Mouse (Mus musculus) stomach, embryonic 14.5 days (tissue): Measurements from ENCODE around the gene Zfp341. TPM values are rescaled to one million over a fixed set of nuclear protein-coding genes. Genes with fewer than 3 reads are reported as not detected.

ENCODE experiments used
- ATAC-seq: fragments of 200-750 bp; cut with Nextera tagmentation; 2 replicates; pipeline ENCODE4 v1.8.0; 2017; ENCODE audit warnings: low read depth, moderate TSS enrichment; ENCODE audit not compliant: insufficient number of reproducible peaks, insufficient read depth, low FRiP score
- H3K27ac ChIP-seq: fragments of 300-500 bp; sonication (generic); 2 replicates; pipeline ENCODE4 v1.5.1; 2014; ENCODE audit warnings: mild to moderate bottlenecking, low read length, moderate library complexity, mixed read lengths
- H3K27me3 ChIP-seq: fragments of 300-500 bp; sonication (generic); 2 replicates; pipeline ENCODE4 v1.6.1; 2014; ENCODE audit warnings: low read length, control low read depth, mixed read lengths; ENCODE audit not compliant: control insufficient read depth, insufficient read depth
- H3K36me3 ChIP-seq: fragments of 300-500 bp; sonication (generic); 2 replicates; pipeline ENCODE4 v1.6.1; 2014; ENCODE audit warnings: mild to moderate bottlenecking, control low read depth, low read length, moderate library complexity, mixed read lengths; ENCODE audit not compliant: control insufficient read depth, insufficient read depth
- H3K4me1 ChIP-seq: fragments of 300-500 bp; sonication (generic); 2 replicates; pipeline ENCODE4 v1.6.1; 2014; ENCODE audit warnings: low read length, control low read depth, mixed read lengths; ENCODE audit not compliant: control insufficient read depth, insufficient read depth
- H3K4me2 ChIP-seq: fragments of 300-500 bp; sonication (generic); replicated peaks from 2 replicates; pipeline ENCODE4 v1.6.1; 2014; ENCODE audit warnings: low read depth, low read length, control low read depth
- H3K4me3 ChIP-seq: fragments of 300-500 bp; sonication (generic); 2 replicates; pipeline ENCODE4 v1.5.1; 2014; ENCODE audit warnings: low read depth, low read length, control low read depth
- H3K9ac ChIP-seq: fragments of 300-500 bp; sonication (generic); replicated peaks from 2 replicates; pipeline ENCODE4 v1.6.1; 2014; ENCODE audit warnings: low read depth, mild to moderate bottlenecking, control low read depth, low read length, moderate library complexity, mixed read lengths
- H3K9me3 ChIP-seq: fragments of 300-500 bp; sonication (generic); 2 replicates; pipeline ENCODE4 v1.6.1; 2016; ENCODE audit warnings: low read depth, low read length, control low read depth; ENCODE audit not compliant: control insufficient read depth
- WGBS: fragments of 180-500 bp; shearing (Covaris S2); extraction: QIAGEN DNeasy Blood & Tissue Kit; methylation state at CpG from one replicate; pipeline ENCODE4 v1.1.7; 2014; 5-methylcytosine and 5-hydroxymethylcytosine counted together
- polyA plus RNA-seq: library from polyadenylated mRNA; unstranded; fragments of >200 nt; fragmentation: Nextera tagmentation; extraction: Ambion mirVana; gene quantifications from 2 replicates; pipeline ENCODE4 v1.2.1, GENCODE M21; 2014

Gene Zfp341
- polyA plus RNA-seq, 1 experiment from 2014 or later, result 1.0 TPM

GRCm38 (mm10) chr2:154595775-154596174 is 17.3 kb upstream of the Zfp341 start:
- Histone ChIP-seq H3K36me3 (peaks cover 5% of the 10 kb centered on the region; the same call in 1 of the 2 replicates), H3K27me3 (no peaks in the 10 kb centered on the region), H3K9me3 (no peaks in the 10 kb centered on the region), H3K4me2 (no peak overlapping the region), H3K9ac (no peak overlapping the region), H3K27ac (no peak overlapping the region), H3K4me1 (no peaks in the 10 kb centered on the region), H3K4me3 (no peak overlapping the region)
- 76% methylated on average over 5 of the region's 5 CpGs for WGBS
- ATAC-seq, result no peak

GRCm38 (mm10) chr2:154597399-154597798 is 15.7 kb upstream of the Zfp341 start:
- H3K9ac ChIP-seq, result no peak overlapping the region
- H3K4me2 ChIP-seq, result no peak overlapping the region
- H3K9me3 ChIP-seq, result no peaks in the 10 kb centered on the region
- no peak overlapping the region for H3K4me3 ChIP-seq
- ATAC-seq, result no peak
- no peak overlapping the region for H3K27ac ChIP-seq
- peaks cover 5% of the 10 kb centered on the region; the same call in 1 of the 2 replicates for H3K36me3 ChIP-seq
- 87% methylated on average over 3 of the region's 3 CpGs for WGBS
- H3K27me3 ChIP-seq, result no peaks in the 10 kb centered on the region
- no peaks in the 10 kb centered on the region for H3K4me1 ChIP-seq

DNA sequence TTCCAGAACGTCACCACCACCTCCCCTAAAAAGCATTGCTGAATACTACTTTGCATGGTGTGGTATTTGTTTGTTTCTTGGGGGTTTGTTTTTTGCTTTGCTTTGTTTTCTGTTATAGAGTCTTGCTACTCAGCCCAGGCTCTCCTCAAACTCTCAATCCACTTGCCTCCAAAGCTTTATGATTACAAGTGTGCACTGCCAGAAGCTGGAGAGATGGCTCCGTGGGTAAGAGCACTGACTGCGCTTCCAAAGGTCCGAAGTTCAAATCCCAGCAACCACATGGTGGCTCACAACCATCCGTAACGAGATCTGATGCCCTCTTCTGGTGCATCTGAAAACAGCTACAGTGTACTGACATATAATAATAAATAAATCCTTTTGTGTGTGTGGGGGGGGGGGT is 12.5 kb upstream of the Zfp341 start:
- no peaks in the 10 kb centered on the region for H3K9me3 ChIP-seq
- no peaks in the 10 kb centered on the region for H3K36me3 ChIP-seq
- H3K9ac ChIP-seq, result no peak overlapping the region
- 68% methylated on average over 6 of the region's 6 CpGs for whole genome bisulfite sequencing
- peaks cover 7% of the 10 kb centered on the region; the same call in 1 of the 2 replicates for H3K4me1 ChIP-seq
- no peak overlapping the region for H3K4me3 ChIP-seq
- no peak for ATAC-seq
- no peak overlapping the region for H3K4me2 ChIP-seq
- no peak overlapping the region for H3K27ac ChIP-seq
- H3K27me3 ChIP-seq, result no peaks in the 10 kb centered on the region

DNA sequence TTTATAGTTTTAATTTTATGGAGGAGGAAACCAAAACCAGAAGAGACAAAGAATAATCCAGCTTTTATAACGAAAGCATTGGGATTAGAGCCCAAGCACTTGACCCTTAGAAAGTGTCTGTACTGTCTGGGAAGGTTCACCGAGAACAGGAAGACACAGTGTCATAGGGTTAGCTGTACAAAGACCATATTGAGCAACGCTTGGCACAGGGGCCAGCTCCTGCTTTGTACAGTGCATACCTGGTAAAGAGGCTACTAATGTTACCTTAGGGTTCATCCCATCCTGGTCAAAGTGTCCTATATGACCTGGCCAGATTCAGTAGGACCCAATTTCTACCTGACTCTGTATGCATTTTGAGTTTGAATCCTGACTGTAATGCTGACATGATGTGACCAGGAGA is 11.8 kb upstream of the Zfp341 start:
- H3K4me1 ChIP-seq, result peaks cover 7% of the 10 kb centered on the region; the same call in 1 of the 2 replicates
- H3K9ac ChIP-seq, result no peak overlapping the region
- H3K4me2 ChIP-seq, result no peak overlapping the region
- 70% methylated on average over 3 of the region's 3 CpGs for WGBS
- H3K9me3 ChIP-seq, result no peaks in the 10 kb centered on the region
- no peaks in the 10 kb centered on the region for H3K36me3 ChIP-seq
- no peaks in the 10 kb centered on the region for H3K27me3 ChIP-seq
- ATAC-seq, result no peak
- H3K4me3 ChIP-seq, result no peak overlapping the region
- H3K27ac ChIP-seq, result no peak overlapping the region

GRCm38 (mm10) chr2:154603007-154603637 is 10.0 kb upstream of the Zfp341 start:
- ATAC-seq, result no peak
- Histone ChIP-seq H3K4me1 (peaks cover 7% of the 10 kb centered on the region; the same call in 1 of the 2 replicates), H3K4me3 (peak overlapping the region; percentile 87), H3K9me3 (no peaks in the 10 kb centered on the region), H3K4me2 (peak overlapping the region; percentile 88), H3K9ac (peak overlapping the region; percentile 80), H3K36me3 (no peaks in the 10 kb centered on the region), H3K27me3 (no peaks in the 10 kb centered on the region), H3K27ac (no peak overlapping the region; the same call in 1 of the 2 replicates)
- 16% methylated on average over 22 of the region's 22 CpGs for WGBS

DNA sequence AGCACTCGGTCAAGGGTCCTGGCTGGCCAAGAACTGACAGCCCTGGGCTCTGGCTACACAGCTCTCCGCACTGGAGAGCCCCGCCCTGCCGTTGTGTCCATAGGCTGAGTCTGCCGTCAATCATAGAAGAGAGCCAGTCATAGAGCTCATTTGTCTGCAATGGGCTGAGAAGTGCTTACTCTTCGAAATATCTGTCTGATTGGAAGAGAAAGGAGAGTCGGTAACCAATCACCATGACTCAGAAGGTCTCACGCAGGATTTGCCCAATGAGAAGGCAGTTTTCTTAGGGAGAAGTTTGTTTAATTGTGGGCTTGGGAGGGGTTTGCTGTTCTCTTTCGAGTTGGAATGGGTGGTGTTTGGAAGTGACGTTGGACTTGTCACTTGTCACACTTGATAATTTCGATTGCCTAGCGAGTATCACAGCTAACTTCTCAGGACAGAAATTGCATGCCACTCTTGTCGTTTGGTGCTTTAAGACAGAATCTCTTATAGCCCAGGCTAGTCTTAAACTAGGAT is 9.4 kb upstream of the Zfp341 start, which contains the start of gene Pxmp4:
TSS of gene Pxmp4 (minus strand) at position 71 of the 516 bp plus-strand sequence.
- Histone ChIP-seq H3K36me3 (no peaks in the 10 kb centered on the region), H3K4me2 (peak within 1 kb of the TSS; percentile 88), H3K27ac (no peak within 1 kb of the TSS; the same call in 1 of the 2 replicates), H3K4me1 (peaks cover 7% of the 10 kb centered on the region; the same call in 1 of the 2 replicates), H3K27me3 (no peaks in the 10 kb centered on the region), H3K9ac (peak within 1 kb of the TSS; percentile 80), H3K9me3 (no peaks in the 10 kb centered on the region), H3K4me3 (peak within 1 kb of the TSS; percentile 87)
- ATAC-seq, result peak; percentile 100
- WGBS, result 1% methylated on average over 13 of the region's 13 CpGs

- Histone ChIP-seq H3K4me1 (peaks cover 7% of the 10 kb centered on the region; the same call in 1 of the 2 replicates), H3K4me3 (peak overlapping the region; percentile 87), H3K4me2 (peak overlapping the region; percentile 88), H3K27me3 (no peaks in the 10 kb centered on the region), H3K27ac (no peak overlapping the region), H3K9me3 (no peaks in the 10 kb centered on the region), H3K36me3 (no peaks in the 10 kb centered on the region), H3K9ac (no peak overlapping the region)
- WGBS, result 31% methylated on average over 7 of the region's 7 CpGs
- ATAC-seq, result no peak
These were observed 8.9 kb upstream of the Zfp341 start for GRCm38 (mm10) chr2:154604156-154604555.

- no peaks in the 10 kb centered on the region for H3K27me3 ChIP-seq
- no peak overlapping the region for H3K4me3 ChIP-seq
- ATAC-seq, result no peak
- WGBS, result 76% methylated on average over 1 of the region's 1 CpGs
- H3K9ac ChIP-seq, result no peak overlapping the region
- H3K27ac ChIP-seq, result no peak overlapping the region
- H3K4me2 ChIP-seq, result no peak overlapping the region
- H3K36me3 ChIP-seq, result no peaks in the 10 kb centered on the region
- H3K9me3 ChIP-seq, result no peaks in the 10 kb centered on the region
- peaks cover 7% of the 10 kb centered on the region; the same call in 1 of the 2 replicates for H3K4me1 ChIP-seq
These were observed 6.1 kb upstream of the Zfp341 start for GRCm38 (mm10) chr2:154606965-154607364.
